Mouse (Mus musculus): ENCODE data around the gene Reps1.

GRCm38 (mm10) chr10:18147224-18147623 is 91.6 kb downstream of the Reps1 start:
- TF ChIP-seq GATA1 (IDR thresholded peaks at IDR 0.05; ENCODE audit: low read length) (no peak), TAL1 (IDR thresholded peaks at IDR 0.05; ENCODE audit: low read length) (no peak)
